Mouse (Mus musculus): ENCODE results near the gene Rab44. TPM values are rescaled to one million over a fixed set of nuclear protein-coding genes. Genes with fewer than 3 reads are reported as not detected.

Rab44 gene
- total RNA-seq, 2 experiments from 2014 or later: 0.34 to 0.87 TPM

- intact Hi-C loops (cut with DNase I): no loop called here
- DNase-seq: no peak
Measured at GRCm38 (mm10) chr17:29186989-29187859, 73.3 kb downstream of the Rab44 start.

- DNase-seq: no peak
- intact Hi-C loops (cut with DNase I): no loop called here
Measured at GRCm38 (mm10) chr17:29188989-29189388, 75.0 kb downstream of the Rab44 start.

- intact Hi-C loops (cut with DNase I): no loop called here
- no peak for DNase-seq
Measured at GRCm38 (mm10) chr17:29195579-29195978, 81.6 kb downstream of the Rab44 start.

Other genes with a start within 250 kb of the Rab44 start
- under 1 TPM in 1 of 2 experiments, not detected in 1; 0.05 TPM for gene 4930539E08Rik, start 198.8 kb upstream of the Rab44 start, total RNA-seq (2021)
- gene Pxt1, start 170.3 kb upstream of the Rab44 start, total RNA-seq (2021): not detected
- 10 to 100 TPM; 63.8 to 76.9 TPM for gene Kctd20, start 162.2 kb upstream of the Rab44 start, total RNA-seq (2021)
- gene Stk38, start 106.2 kb upstream of the Rab44 start, total RNA-seq (2021): 10 to 100 TPM; 53.0 to 57.2 TPM
- 100 to 1,000 TPM; 152 to 159 TPM for gene Srsf3, start 81.5 kb upstream of the Rab44 start, total RNA-seq (2021)
- gene Cdkn1a, start 23.2 kb upstream of the Rab44 start, total RNA-seq (2021): 100 to 1,000 TPM in 1 of 2 experiments, 10 to 100 TPM in 1; 46.2 to 180 TPM
- 1 to 10 TPM; 2.7 to 5.7 TPM for gene Cpne5, start 124.0 kb downstream of the Rab44 start, total RNA-seq (2021)
- gene Ppil1, start 150.0 kb downstream of the Rab44 start, total RNA-seq (2021): 10 to 100 TPM; 31.2 to 34.1 TPM
- 100 to 1,000 TPM; 193 to 194 TPM for gene BC004004, start 154.6 kb downstream of the Rab44 start, total RNA-seq (2021)
- gene Pi16, start 203.5 kb downstream of the Rab44 start, total RNA-seq (2021): 10 to 100 TPM; 26.9 to 33.9 TPM
- 100 to 1,000 TPM; 345 to 350 TPM for gene Mtch1, start 233.8 kb downstream of the Rab44 start, total RNA-seq (2021)
- 1 to 10 TPM; 2.5 to 2.6 TPM for gene Fgd2, start 246.8 kb downstream of the Rab44 start, total RNA-seq (2021)